Mouse (Mus musculus): ENCODE data around the gene Pin1rt1. TPM values are rescaled to one million over a fixed set of nuclear protein-coding genes. Genes with fewer than 3 reads are reported as not detected.
A peak's percentile ranks its signal among the peaks of the same experiment; 100 is the strongest.

Gene Pin1rt1
- not detected in 2 replicates for total RNA-seq (2021)
- long read RNA-seq: 0 reads

GRCm38 (mm10) chr2:104716279-104716678, at the start of gene Pin1rt1:
TSS of gene Pin1rt1 (minus strand) at chr2:104716379.
- DNase-seq: no peak

- no peak for DNase-seq
These were observed 47.8 kb upstream of the Pin1rt1 start for GRCm38 (mm10) chr2:104764018-104764417.

GRCm38 (mm10) chr2:104763134-104763703, 47.0 kb upstream of the Pin1rt1 start:
- no peak for DNase-seq

- DNase-seq: no peak
These were observed 34.4 kb upstream of the Pin1rt1 start for GRCm38 (mm10) chr2:104750611-104751010.

GRCm38 (mm10) chr2:104748652-104749183, 32.5 kb upstream of the Pin1rt1 start:
- DNase-seq: no peak

GRCm38 (mm10) chr2:104746251-104746650, 30.1 kb upstream of the Pin1rt1 start:
- peak; percentile 9 for DNase-seq

GRCm38 (mm10) chr2:104743971-104744370, 27.8 kb upstream of the Pin1rt1 start:
- no peak for DNase-seq

DNA sequence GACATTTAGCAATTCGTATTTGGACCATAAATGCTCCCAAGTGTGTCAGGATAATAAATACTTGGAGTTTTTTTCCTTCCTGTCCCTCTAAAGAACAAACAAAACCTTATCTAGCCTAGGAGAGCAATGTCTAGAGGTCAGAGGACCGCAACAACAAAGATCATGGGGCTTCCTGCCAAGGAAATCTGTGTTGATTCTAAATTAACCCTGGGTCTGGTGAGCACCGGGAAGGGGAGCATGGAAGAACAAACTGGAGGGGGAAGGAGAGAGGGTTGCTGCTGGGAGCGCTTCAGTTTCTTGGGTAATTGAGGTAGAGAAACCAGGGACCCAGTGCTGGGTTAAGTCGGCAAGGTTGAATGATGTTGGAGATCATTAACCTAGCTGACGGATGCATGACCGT, 27.0 kb upstream of the Pin1rt1 start:
- no peak for DNase-seq

DNA sequence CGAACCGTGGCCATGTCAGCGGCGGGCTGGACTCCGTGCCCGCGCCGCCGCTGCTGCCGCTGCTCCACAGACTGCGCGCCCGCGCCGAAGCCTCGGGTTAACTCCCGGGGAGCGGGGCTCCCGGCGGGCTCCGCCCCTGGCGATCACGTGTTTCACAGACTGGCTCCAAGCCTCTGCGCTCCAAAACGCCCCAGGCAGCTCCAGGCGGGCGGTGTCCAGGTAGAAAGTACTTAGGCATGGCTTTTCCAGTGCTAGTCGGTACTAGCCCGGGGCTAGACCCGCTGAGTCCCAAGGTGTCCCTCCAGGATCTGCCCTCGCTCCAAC, 26.5 kb upstream of the Pin1rt1 start, which contains the start of gene Depdc7:
Gene Depdc7 (minus strand): TSS at position 138 of the 324 bp plus-strand sequence.
- peak; percentile 94 for DNase-seq

- no peak for DNase-seq
These were observed 25.9 kb upstream of the Pin1rt1 start for GRCm38 (mm10) chr2:104741896-104742740.

- DNase-seq: no peak
These were observed 25.0 kb upstream of the Pin1rt1 start for GRCm38 (mm10) chr2:104741015-104741758.

DNA sequence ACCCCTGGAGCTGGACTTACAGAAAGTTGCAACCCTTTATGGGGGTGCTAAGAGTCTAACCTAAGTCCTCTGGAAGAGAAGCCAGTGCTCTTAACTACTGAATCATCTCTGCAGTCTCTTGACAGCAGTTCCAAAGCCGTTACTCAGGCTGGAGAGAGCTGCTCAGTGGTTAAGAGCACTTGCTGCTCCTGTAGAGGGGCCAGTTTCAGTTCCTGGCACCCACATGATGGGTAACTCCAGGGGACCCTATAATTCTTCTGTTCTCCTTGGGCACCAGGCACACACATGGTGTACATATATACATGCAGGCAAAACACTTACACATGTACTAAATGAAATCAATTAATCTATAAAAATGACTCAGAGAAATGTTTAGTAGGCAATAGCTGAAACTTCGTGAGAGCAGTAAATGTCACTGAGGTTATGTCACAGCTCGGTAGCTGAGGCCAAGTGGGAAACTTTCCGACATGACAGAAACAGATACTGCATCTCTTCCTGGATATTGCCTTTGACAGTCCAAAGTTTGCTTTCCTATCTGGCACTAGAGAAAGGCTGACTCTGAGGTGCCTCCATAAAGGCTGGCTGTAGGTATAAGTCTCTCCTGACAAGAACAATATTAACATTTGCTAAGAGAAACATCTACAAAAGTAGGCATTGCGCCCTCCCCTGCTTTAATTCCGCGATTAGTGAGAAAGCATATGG, 24.2 kb upstream of the Pin1rt1 start:
- no peak for DNase-seq

DNA sequence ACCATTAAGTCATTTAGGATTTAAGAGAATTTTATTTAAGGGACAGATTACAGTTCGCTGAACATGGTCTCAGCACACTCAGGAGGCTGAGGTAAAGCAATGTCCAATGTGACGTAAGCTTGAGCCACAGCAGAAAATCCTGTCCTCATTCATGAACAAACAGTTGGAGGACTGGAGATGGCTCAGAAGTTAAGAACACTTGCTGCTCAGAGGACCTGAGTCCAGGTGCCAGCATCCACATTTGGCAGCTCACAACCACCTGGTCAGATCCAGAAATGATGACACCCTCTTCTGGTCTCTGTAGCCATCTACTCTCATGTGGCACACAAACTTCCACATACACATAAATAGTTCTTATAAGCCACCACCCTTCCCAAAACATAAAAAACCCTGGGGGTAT, 23.5 kb upstream of the Pin1rt1 start:
- no peak for DNase-seq

DNA sequence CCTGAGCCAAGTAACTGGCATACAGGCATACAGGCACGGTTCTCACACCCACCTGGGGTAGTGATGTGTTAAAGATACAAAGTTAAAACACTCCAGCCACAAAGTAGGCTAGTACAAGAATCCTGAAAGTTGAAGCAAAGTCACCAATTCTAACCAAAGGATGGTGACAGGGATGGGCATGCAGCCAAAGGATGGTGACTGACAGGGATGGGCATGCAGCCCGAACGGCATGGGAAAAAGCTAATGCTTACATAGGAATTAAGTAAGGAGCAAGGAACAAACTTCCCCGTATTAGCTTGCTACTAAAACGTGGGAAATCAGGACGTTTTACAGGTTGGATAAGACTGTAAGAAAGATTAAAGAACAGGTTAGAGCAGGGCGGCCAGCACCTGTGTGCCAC, 20.1 kb upstream of the Pin1rt1 start:
- peak; percentile 32 for DNase-seq

GRCm38 (mm10) chr2:104732562-104733256, 16.5 kb upstream of the Pin1rt1 start:
- no peak for DNase-seq

- no peak for DNase-seq
These were observed 15.9 kb upstream of the Pin1rt1 start for GRCm38 (mm10) chr2:104732033-104732444.

GRCm38 (mm10) chr2:104727369-104727768, 11.2 kb upstream of the Pin1rt1 start:
- no peak for DNase-seq

DNA sequence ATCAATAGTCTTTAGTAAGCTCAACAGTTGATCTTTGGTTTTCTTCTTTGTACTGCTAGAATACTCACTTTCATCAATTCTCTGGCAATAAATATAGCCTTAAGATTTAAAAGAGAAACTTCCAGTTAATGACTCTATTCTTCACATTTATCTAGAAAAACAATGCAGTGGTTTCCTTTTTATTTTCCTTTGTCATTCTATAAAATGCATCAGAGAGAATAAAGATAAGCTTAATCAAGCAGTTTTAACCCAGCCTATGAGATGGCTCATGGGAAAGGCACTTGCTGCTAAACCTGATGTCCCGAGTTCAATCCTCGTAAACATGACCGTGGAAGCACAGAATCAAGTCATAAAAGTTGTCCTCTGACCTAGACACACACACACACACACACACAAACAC, 5.8 kb upstream of the Pin1rt1 start:
- no peak for DNase-seq

GRCm38 (mm10) chr2:104717827-104718226, 1.6 kb upstream of the Pin1rt1 start:
- no peak for DNase-seq

DNA sequence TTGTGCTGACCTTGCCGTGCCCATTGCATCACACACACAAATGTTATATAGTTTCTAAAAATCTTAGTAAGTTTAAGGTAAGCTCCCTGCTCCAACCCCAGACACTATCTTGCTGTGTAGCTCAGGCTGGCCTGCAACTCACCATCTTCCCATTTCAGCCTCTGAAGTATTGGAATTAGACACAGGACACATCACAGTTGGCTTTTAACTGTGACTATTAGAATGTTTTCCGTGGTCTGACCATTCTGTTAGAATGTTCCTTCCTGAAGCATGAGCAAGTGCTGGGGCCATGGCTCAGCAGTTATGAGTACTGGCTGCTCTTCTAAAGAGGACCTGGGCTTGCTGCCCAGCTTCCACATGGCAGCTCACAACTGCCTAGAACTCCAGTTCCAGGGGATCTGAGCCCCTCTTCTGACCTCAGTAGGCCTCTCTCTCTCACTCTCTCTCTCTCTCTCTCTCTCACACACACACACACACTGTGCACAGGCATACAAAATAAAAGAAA, 1.1 kb upstream of the Pin1rt1 start:
- no peak for DNase-seq

GRCm38 (mm10) chr2:104714254-104714691, 1.9 kb downstream of the Pin1rt1 start:
- no peak for DNase-seq

Data from adrenal gland, postnatal 25 days (tissue).